Mouse (Mus musculus): ENCODE measurements around the gene Aes. TPM values are rescaled to one million over a fixed set of nuclear protein-coding genes. Genes with fewer than 3 reads are reported as not detected.
A peak's percentile ranks its signal among the peaks of the same experiment; 100 is the strongest.

Aes gene
- polyA plus RNA-seq, 1 experiment from 2014 or later: 650 TPM

- Histone ChIP-seq H3K27me3 (peaks cover 6% of the 10 kb centered on the region), H3K36me3 (no peaks in the 10 kb centered on the region), H3K4me2 (peak overlapping the region; percentile 74), H3K9me3 (replicated peaks) (no peaks in the 10 kb centered on the region), H3K27ac (peak overlapping the region; percentile 76), H3K4me1 (replicated peaks) (peaks cover 57% of the 10 kb centered on the region), H3K4me3 (no peak overlapping the region), H3K9ac (no peak overlapping the region)
- 45% methylated on average over 10 of the region's 10 CpGs for WGBS
- no peak for ATAC-seq (replicated peaks; ENCODE audit: insufficient number of reproducible peaks, insufficient read depth, low FRiP score, low read depth)
Observed at GRCm38 (mm10) chr10:81600096-81600495, 40.8 kb downstream of the Aes start.

- H3K27ac ChIP-seq: peak within 1 kb of the TSS; percentile 76
- peaks cover 58% of the 10 kb centered on the region for H3K4me1 ChIP-seq (replicated peaks)
- peak within 1 kb of the TSS; percentile 74 for H3K4me2 ChIP-seq
- no peaks in the 10 kb centered on the region for H3K27me3 ChIP-seq
- under 1% methylated on average over 28 of the region's 28 CpGs for WGBS
- ATAC-seq (replicated peaks; ENCODE audit: insufficient number of reproducible peaks, insufficient read depth, low FRiP score, low read depth): peak; percentile 85
- no peaks in the 10 kb centered on the region for H3K9me3 ChIP-seq (replicated peaks)
- peak within 1 kb of the TSS; percentile 33; the same call in 1 of the 2 replicates for H3K9ac ChIP-seq
- no peaks in the 10 kb centered on the region for H3K36me3 ChIP-seq
- H3K4me3 ChIP-seq: peak within 1 kb of the TSS; percentile 45
Observed at GRCm38 (mm10) chr10:81600738-81601203, 41.5 kb downstream of the Aes start, which contains the start of gene Tle6. Gene Tle6 (minus strand): TSS chr10:81601073.

GRCm38 (mm10) chr10:81601396-81601905 is 42.2 kb downstream of the Aes start:
- no peaks in the 10 kb centered on the region for H3K9me3 ChIP-seq (replicated peaks)
- peak overlapping the region; percentile 32; the same call in 1 of the 2 replicates for H3K27ac ChIP-seq
- H3K36me3 ChIP-seq: no peaks in the 10 kb centered on the region
- no peak for ATAC-seq (replicated peaks; ENCODE audit: insufficient number of reproducible peaks, insufficient read depth, low FRiP score, low read depth)
- H3K27me3 ChIP-seq: no peaks in the 10 kb centered on the region
- 31% methylated on average over 7 of the region's 7 CpGs for WGBS
- H3K4me1 ChIP-seq (replicated peaks): peaks cover 54% of the 10 kb centered on the region
- H3K4me2 ChIP-seq: peak overlapping the region; percentile 74
- 0 out of 2 replicates have a peak overlapping the region, but pooled peaks have one; percentile 5 for H3K9ac ChIP-seq
- peak overlapping the region; percentile 45 for H3K4me3 ChIP-seq

DNA sequence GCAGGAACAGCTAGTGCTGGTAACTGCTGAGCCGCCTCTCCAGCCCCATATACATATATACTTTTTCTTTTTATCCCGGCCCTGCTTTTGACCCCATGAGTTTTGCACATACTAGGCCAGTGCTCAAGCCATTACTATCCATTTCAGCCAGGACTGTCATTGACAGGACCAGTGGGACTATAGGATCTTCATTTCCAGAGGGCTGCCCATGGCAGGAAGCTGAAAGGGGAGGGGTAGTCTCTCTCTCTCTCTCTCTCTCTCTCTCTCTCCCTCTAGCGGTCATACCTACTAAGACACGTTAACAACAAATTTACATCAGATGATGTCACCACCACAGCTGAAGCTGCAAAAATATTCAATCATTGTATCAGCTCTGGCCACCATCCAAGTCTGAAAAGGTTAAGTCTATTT is 43.5 kb downstream of the Aes start:
- no peaks in the 10 kb centered on the region for H3K36me3 ChIP-seq
- no peak overlapping the region for H3K9ac ChIP-seq
- ATAC-seq (replicated peaks; ENCODE audit: insufficient number of reproducible peaks, insufficient read depth, low FRiP score, low read depth): no peak
- H3K9me3 ChIP-seq (replicated peaks): no peaks in the 10 kb centered on the region
- H3K4me2 ChIP-seq: no peak overlapping the region
- WGBS: 29% methylated on average over 4 of the region's 4 CpGs
- peaks cover 45% of the 10 kb centered on the region for H3K4me1 ChIP-seq (replicated peaks)
- H3K27me3 ChIP-seq: no peaks in the 10 kb centered on the region
- peak overlapping the region; percentile 21; the same call in 1 of the 2 replicates for H3K27ac ChIP-seq
- H3K4me3 ChIP-seq: no peak overlapping the region

- H3K27ac ChIP-seq: peak overlapping the region; percentile 93
- H3K4me3 ChIP-seq: peak overlapping the region; percentile 58
- H3K9ac ChIP-seq: peak overlapping the region; percentile 27; the same call in 1 of the 2 replicates
- peak overlapping the region; percentile 67 for H3K4me2 ChIP-seq
- H3K27me3 ChIP-seq: no peaks in the 10 kb centered on the region
- H3K4me1 ChIP-seq (replicated peaks): peaks cover 42% of the 10 kb centered on the region
- ATAC-seq (replicated peaks; ENCODE audit: insufficient number of reproducible peaks, insufficient read depth, low FRiP score, low read depth): no peak
- WGBS: 70% methylated on average over 12 of the region's 12 CpGs
- no peaks in the 10 kb centered on the region for H3K9me3 ChIP-seq (replicated peaks)
- H3K36me3 ChIP-seq: no peaks in the 10 kb centered on the region
Observed at GRCm38 (mm10) chr10:81604019-81604967, 45.0 kb downstream of the Aes start.

- H3K9ac ChIP-seq: peak overlapping the region; percentile 39; the same call in 1 of the 2 replicates
- H3K27me3 ChIP-seq: no peaks in the 10 kb centered on the region
- H3K27ac ChIP-seq: peak overlapping the region; percentile 93
- H3K9me3 ChIP-seq (replicated peaks): no peaks in the 10 kb centered on the region
- H3K4me3 ChIP-seq: peak overlapping the region; percentile 58
- H3K4me2 ChIP-seq: peak overlapping the region; percentile 67
- WGBS: 18% methylated on average over 29 of the region's 29 CpGs
- H3K36me3 ChIP-seq: no peaks in the 10 kb centered on the region
- peak; percentile 20; the same call in 1 of the 2 replicates for ATAC-seq (replicated peaks; ENCODE audit: insufficient number of reproducible peaks, insufficient read depth, low FRiP score, low read depth)
- H3K4me1 ChIP-seq (replicated peaks): peaks cover 39% of the 10 kb centered on the region
Observed at GRCm38 (mm10) chr10:81604968-81605665, 45.8 kb downstream of the Aes start.

GRCm38 (mm10) chr10:81605666-81605973 is 46.3 kb downstream of the Aes start:
- ATAC-seq (replicated peaks; ENCODE audit: insufficient number of reproducible peaks, insufficient read depth, low FRiP score, low read depth): no peak
- WGBS: 2% methylated on average over 14 of the region's 14 CpGs
- Histone ChIP-seq H3K4me2 (peak overlapping the region; percentile 67), H3K4me1 (replicated peaks) (peaks cover 34% of the 10 kb centered on the region), H3K27ac (peak overlapping the region; percentile 93), H3K36me3 (no peaks in the 10 kb centered on the region), H3K9me3 (replicated peaks) (no peaks in the 10 kb centered on the region), H3K4me3 (peak overlapping the region; percentile 58), H3K27me3 (no peaks in the 10 kb centered on the region), H3K9ac (peak overlapping the region; percentile 39; the same call in 1 of the 2 replicates)

- Histone ChIP-seq H3K27me3 (no peaks in the 10 kb centered on the region), H3K4me3 (peak within 1 kb of the TSS; percentile 58), H3K4me1 (replicated peaks) (peaks cover 31% of the 10 kb centered on the region), H3K4me2 (peak within 1 kb of the TSS; percentile 82), H3K9ac (peak within 1 kb of the TSS; percentile 47), H3K9me3 (replicated peaks) (no peaks in the 10 kb centered on the region), H3K36me3 (no peaks in the 10 kb centered on the region), H3K27ac (peak within 1 kb of the TSS; percentile 93)
- peak; percentile 87 for ATAC-seq (replicated peaks; ENCODE audit: insufficient number of reproducible peaks, insufficient read depth, low FRiP score, low read depth)
- under 1% methylated on average over 39 of the region's 39 CpGs for WGBS
Observed at GRCm38 (mm10) chr10:81605974-81606751, 46.9 kb downstream of the Aes start, which contains the start of gene BC025920. Gene BC025920 (plus strand): TSS chr10:81606270.

GRCm38 (mm10) chr10:81608308-81608707 is 49.0 kb downstream of the Aes start:
- H3K36me3 ChIP-seq: no peaks in the 10 kb centered on the region
- no peak for ATAC-seq (replicated peaks; ENCODE audit: insufficient number of reproducible peaks, insufficient read depth, low FRiP score, low read depth)
- H3K9me3 ChIP-seq (replicated peaks): no peaks in the 10 kb centered on the region
- no peak overlapping the region for H3K9ac ChIP-seq
- WGBS: 86% methylated on average over 1 of the region's 1 CpGs
- peaks cover 17% of the 10 kb centered on the region for H3K4me1 ChIP-seq (replicated peaks)
- H3K27ac ChIP-seq: no peak overlapping the region
- H3K4me3 ChIP-seq: no peak overlapping the region
- H3K4me2 ChIP-seq: no peak overlapping the region
- H3K27me3 ChIP-seq: no peaks in the 10 kb centered on the region

DNA sequence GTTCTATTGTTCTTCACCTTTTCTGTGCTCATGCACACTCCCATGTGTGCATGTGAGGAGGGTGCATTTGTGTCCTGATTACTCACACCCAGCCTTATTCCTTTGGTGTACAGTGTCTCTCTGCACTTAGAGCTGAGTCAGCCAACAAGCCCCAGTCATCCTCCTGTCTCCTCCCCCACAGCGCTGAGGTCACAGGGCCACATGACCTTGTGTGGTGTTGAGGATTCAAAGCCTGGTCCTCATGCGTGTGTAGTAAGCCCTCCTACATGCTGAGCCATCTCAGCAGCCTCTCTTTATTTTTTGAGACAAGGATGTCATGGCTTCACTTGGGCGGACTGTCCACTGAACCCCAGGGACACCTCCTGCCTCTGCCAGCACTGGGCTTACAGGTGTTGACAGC is 53.5 kb downstream of the Aes start:
- Histone ChIP-seq H3K9me3 (replicated peaks) (no peaks in the 10 kb centered on the region), H3K36me3 (no peaks in the 10 kb centered on the region), H3K27me3 (no peaks in the 10 kb centered on the region), H3K27ac (no peak overlapping the region), H3K4me3 (no peak overlapping the region), H3K4me1 (replicated peaks) (no peaks in the 10 kb centered on the region), H3K9ac (no peak overlapping the region), H3K4me2 (no peak overlapping the region)
- 51% methylated on average over 3 of the region's 3 CpGs for WGBS
- no peak for ATAC-seq (replicated peaks; ENCODE audit: insufficient number of reproducible peaks, insufficient read depth, low FRiP score, low read depth)
